Mouse (Mus musculus): ENCODE measurements at regions not wholly inside any gene's neighbourhood (a gene's known extent, or its start where the extent isn't known, plus 50 kb on each side); places are given as distances from the start of the nearest gene placed in this dataset.

- Histone ChIP-seq H3K4me1 (ENCODE audit: control insufficient read depth, insufficient read depth, low read length) (no peaks in the 10 kb centered on the region), H3K9me3 (ENCODE audit: control insufficient read depth, low read length) (no peaks in the 10 kb centered on the region), H3K36me3 (ENCODE audit: control insufficient read depth, insufficient read depth, low read length) (no peaks in the 10 kb centered on the region), H3K27ac (replicated peaks; ENCODE audit: low read depth, low read length) (no peak overlapping the region), H3K27me3 (ENCODE audit: control insufficient read depth, insufficient read depth, low read length) (no peaks in the 10 kb centered on the region), H3K9ac (ENCODE audit: low read depth, low read length, severe bottlenecking) (no peak overlapping the region), H3K4me3 (replicated peaks; ENCODE audit: low read length) (no peak overlapping the region), H3K4me2 (replicated peaks; ENCODE audit: low read depth, low read length, severe bottlenecking) (no peak overlapping the region)
- WGBS = 69% methylated on average over 2 of the region's 2 CpGs
- TF ChIP-seq POLR2A (IDR thresholded peaks at IDR 0.05; ENCODE audit: borderline replicate concordance, extremely low read depth, insufficient read depth, insufficient read length) = no peak
- DNase-seq (ENCODE audit: low spot score) (no peak), ATAC-seq (ENCODE audit: low FRiP score, low read depth) (no peak)
These were observed 149.4 kb upstream of the Mmadhc start for GRCm38 (mm10) chr2:50445963-50446485.

- no peak overlapping the region for H3K4me3 ChIP-seq (replicated peaks; ENCODE audit: low read length)
- H3K36me3 ChIP-seq (ENCODE audit: control insufficient read depth, insufficient read depth, low read length) = no peaks in the 10 kb centered on the region
- H3K27ac ChIP-seq (replicated peaks; ENCODE audit: low read depth, low read length) = no peak overlapping the region
- H3K4me2 ChIP-seq (replicated peaks; ENCODE audit: low read depth, low read length, severe bottlenecking) = no peak overlapping the region
- DNase-seq (ENCODE audit: low spot score) (no peak), ATAC-seq (ENCODE audit: low FRiP score, low read depth) (no peak)
- no peaks in the 10 kb centered on the region for H3K9me3 ChIP-seq (ENCODE audit: control insufficient read depth, low read length)
- H3K27me3 ChIP-seq (ENCODE audit: control insufficient read depth, insufficient read depth, low read length) = no peaks in the 10 kb centered on the region
- no peak overlapping the region for H3K9ac ChIP-seq (ENCODE audit: low read depth, low read length, severe bottlenecking)
- no peak for TF ChIP-seq POLR2A (IDR thresholded peaks at IDR 0.05; ENCODE audit: borderline replicate concordance, extremely low read depth, insufficient read depth, insufficient read length)
- no peaks in the 10 kb centered on the region for H3K4me1 ChIP-seq (ENCODE audit: control insufficient read depth, insufficient read depth, low read length)
These were observed 143.7 kb upstream of the Mmadhc start for GRCm38 (mm10) chr2:50440333-50440732.

- H3K4me3 ChIP-seq (replicated peaks; ENCODE audit: low read length) = no peak overlapping the region
- no peak for ATAC-seq (ENCODE audit: low FRiP score, low read depth)
- TF ChIP-seq POLR2A (IDR thresholded peaks at IDR 0.05; ENCODE audit: borderline replicate concordance, extremely low read depth, insufficient read depth, insufficient read length) = no peak
- H3K4me1 ChIP-seq (ENCODE audit: control insufficient read depth, insufficient read depth, low read length) = no peaks in the 10 kb centered on the region
- no peak overlapping the region for H3K27ac ChIP-seq (replicated peaks; ENCODE audit: low read depth, low read length)
- WGBS = 82% methylated on average over 4 of the region's 4 CpGs
- no peaks in the 10 kb centered on the region for H3K9me3 ChIP-seq (ENCODE audit: control insufficient read depth, low read length)
- H3K4me2 ChIP-seq (replicated peaks; ENCODE audit: low read depth, low read length, severe bottlenecking) = no peak overlapping the region
- H3K27me3 ChIP-seq (ENCODE audit: control insufficient read depth, insufficient read depth, low read length) = no peaks in the 10 kb centered on the region
- no peaks in the 10 kb centered on the region for H3K36me3 ChIP-seq (ENCODE audit: control insufficient read depth, insufficient read depth, low read length)
- no peak overlapping the region for H3K9ac ChIP-seq (ENCODE audit: low read depth, low read length, severe bottlenecking)
- no peak for DNase-seq (ENCODE audit: low spot score)
These were observed 136.6 kb upstream of the Mmadhc start for GRCm38 (mm10) chr2:50433166-50433565.

- H3K4me3 ChIP-seq (replicated peaks; ENCODE audit: low read length) = no peak overlapping the region
- WGBS = 46% methylated on average over 3 of the region's 3 CpGs
- peak; percentile 61 for DNase-seq (ENCODE audit: low spot score)
- no peak; the same call in 1 of the 2 replicates for ATAC-seq (ENCODE audit: low FRiP score, low read depth)
- peaks cover 6% of the 10 kb centered on the region for H3K4me1 ChIP-seq (ENCODE audit: control insufficient read depth, insufficient read depth, low read length)
- no peak overlapping the region for H3K27ac ChIP-seq (replicated peaks; ENCODE audit: low read depth, low read length)
- no peaks in the 10 kb centered on the region for H3K9me3 ChIP-seq (ENCODE audit: control insufficient read depth, low read length)
- no peak overlapping the region for H3K4me2 ChIP-seq (replicated peaks; ENCODE audit: low read depth, low read length, severe bottlenecking)
- TF ChIP-seq POLR2A (IDR thresholded peaks at IDR 0.05; ENCODE audit: borderline replicate concordance, extremely low read depth, insufficient read depth, insufficient read length) = no peak
- H3K9ac ChIP-seq (ENCODE audit: low read depth, low read length, severe bottlenecking) = no peak overlapping the region
- no peaks in the 10 kb centered on the region for H3K36me3 ChIP-seq (ENCODE audit: control insufficient read depth, insufficient read depth, low read length)
- no peaks in the 10 kb centered on the region for H3K27me3 ChIP-seq (ENCODE audit: control insufficient read depth, insufficient read depth, low read length)
These were observed 128.6 kb upstream of the Mmadhc start for GRCm38 (mm10) chr2:50425151-50425550.

GRCm38 (mm10) chr2:50419648-50420047, 123.0 kb upstream of the Mmadhc start:
- 13% methylated on average over 3 of the region's 3 CpGs for WGBS
- Histone ChIP-seq H3K9me3 (ENCODE audit: control insufficient read depth, low read length) (no peaks in the 10 kb centered on the region), H3K4me3 (replicated peaks; ENCODE audit: low read length) (no peak overlapping the region), H3K4me1 (ENCODE audit: control insufficient read depth, insufficient read depth, low read length) (0 out of 2 replicates have a peak, but pooled peaks cover 2% of the 10 kb centered on the region), H3K36me3 (ENCODE audit: control insufficient read depth, insufficient read depth, low read length) (no peaks in the 10 kb centered on the region), H3K27ac (replicated peaks; ENCODE audit: low read depth, low read length) (no peak overlapping the region; the same call in 1 of the 2 replicates), H3K4me2 (replicated peaks; ENCODE audit: low read depth, low read length, severe bottlenecking) (no peak overlapping the region), H3K27me3 (ENCODE audit: control insufficient read depth, insufficient read depth, low read length) (no peaks in the 10 kb centered on the region), H3K9ac (ENCODE audit: low read depth, low read length, severe bottlenecking) (no peak overlapping the region)
- DNase-seq (ENCODE audit: low spot score) (peak; percentile 30), ATAC-seq (ENCODE audit: low FRiP score, low read depth) (peak; percentile 30; the same call in 1 of the 2 replicates)
- no peak for TF ChIP-seq POLR2A (IDR thresholded peaks at IDR 0.05; ENCODE audit: borderline replicate concordance, extremely low read depth, insufficient read depth, insufficient read length)

GRCm38 (mm10) chr2:50417643-50418042, 121.0 kb upstream of the Mmadhc start:
- TF ChIP-seq POLR2A (IDR thresholded peaks at IDR 0.05; ENCODE audit: borderline replicate concordance, extremely low read depth, insufficient read depth, insufficient read length) = no peak
- DNase-seq (ENCODE audit: low spot score) (no peak), ATAC-seq (ENCODE audit: low FRiP score, low read depth) (no peak)
- Histone ChIP-seq H3K4me2 (replicated peaks; ENCODE audit: low read depth, low read length, severe bottlenecking) (no peak overlapping the region), H3K27ac (replicated peaks; ENCODE audit: low read depth, low read length) (no peak overlapping the region), H3K9me3 (ENCODE audit: control insufficient read depth, low read length) (no peaks in the 10 kb centered on the region), H3K4me3 (replicated peaks; ENCODE audit: low read length) (no peak overlapping the region), H3K36me3 (ENCODE audit: control insufficient read depth, insufficient read depth, low read length) (no peaks in the 10 kb centered on the region), H3K9ac (ENCODE audit: low read depth, low read length, severe bottlenecking) (no peak overlapping the region), H3K27me3 (ENCODE audit: control insufficient read depth, insufficient read depth, low read length) (no peaks in the 10 kb centered on the region), H3K4me1 (ENCODE audit: control insufficient read depth, insufficient read depth, low read length) (0 out of 2 replicates have a peak, but pooled peaks cover 2% of the 10 kb centered on the region)
- 88% methylated on average over 5 of the region's 5 CpGs for WGBS
